Mouse (Mus musculus): ENCODE measurements around the gene Psmb2.

- TF ChIP-seq CTCF (IDR thresholded peaks at IDR 0.05): no peak
- no peak for TF ChIP-seq EP300 (IDR thresholded peaks at IDR 0.05)
Measured at GRCm38 (mm10) chr4:126734700-126735381, 57.4 kb downstream of the Psmb2 start.
